8 mouse cellular contexts compared by ENCODE assay signal in the genomic region with DNA sequence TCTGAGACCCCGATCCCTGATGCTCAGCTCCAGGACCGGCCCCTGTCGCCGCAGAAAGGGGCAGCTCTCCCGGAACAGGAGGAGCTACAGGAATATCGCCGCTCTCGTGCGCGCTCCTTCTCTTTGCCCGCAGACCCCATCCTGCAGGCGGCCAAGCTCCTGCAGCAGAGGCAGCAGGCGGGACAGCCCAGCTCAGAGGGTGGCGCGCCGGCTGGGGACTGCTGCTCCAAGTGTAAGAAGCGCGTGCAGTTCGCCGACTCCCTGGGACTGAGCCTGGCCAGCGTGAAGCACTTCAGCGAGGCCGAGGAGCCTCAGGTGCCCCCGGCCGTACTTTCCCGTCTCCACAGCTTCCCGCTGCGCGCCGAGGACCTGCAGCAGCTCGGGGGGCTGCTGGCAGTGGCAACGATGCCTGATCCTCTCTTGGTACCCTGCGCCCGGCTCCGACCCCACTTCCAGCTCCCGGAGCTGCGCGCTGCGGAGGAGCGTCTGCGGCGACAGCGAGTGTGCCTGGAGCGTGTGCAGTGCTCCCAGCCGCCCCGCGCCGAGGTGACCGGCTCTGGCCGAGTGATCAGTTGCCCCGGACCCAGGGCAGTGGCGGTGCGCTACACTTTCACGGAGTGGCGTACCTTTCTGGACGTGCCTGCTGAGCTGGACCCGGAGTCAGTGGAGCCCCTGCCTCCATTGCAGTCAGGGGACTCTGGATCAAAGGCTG. TPM values are rescaled to one million over a fixed set of nuclear protein-coding genes. Genes with fewer than 3 reads are reported as not detected.
DNase-seq lines count a peak whose midpoint lies in the region; ATAC-seq and TF ChIP-seq lines count a peak whose summit lies in the region.

No protein-coding gene starts in this region.

- peaks cover 10% of the 10 kb centered on the region; the same call in 1 of the 2 replicates for H3K4me1 ChIP-seq in thymus, adult 2 months (replicated peaks; ENCODE audit: control insufficient read depth, insufficient read depth, low read length)
- H3K4me1 ChIP-seq in heart, embryonic 13.5 days = peaks cover 16% of the 10 kb centered on the region
- H3K4me1 ChIP-seq in limb, embryonic 13.5 days = peaks cover 12% of the 10 kb centered on the region; the same call in 1 of the 2 replicates

- intact Hi-C loops in left cerebral cortex, postnatal 36 days (cut with DNase I) = no loop called here

- peaks cover 9% of the 10 kb centered on the region for H3K27me3 ChIP-seq in thymus, adult 2 months (ENCODE audit: control insufficient read depth, insufficient read depth, low read length)
- H3K27me3 ChIP-seq in heart, embryonic 13.5 days (replicated peaks) = peaks cover 17% of the 10 kb centered on the region
- peaks cover 24% of the 10 kb centered on the region for H3K27me3 ChIP-seq in limb, embryonic 13.5 days

- no peaks in the 10 kb centered on the region for H3K9me3 ChIP-seq in heart, embryonic 13.5 days
- H3K9me3 ChIP-seq in limb, embryonic 13.5 days = no peaks in the 10 kb centered on the region

- TF ChIP-seq POLR2A in thymus, adult 2 months (IDR thresholded peaks at IDR 0.05; ENCODE audit: control insufficient read depth, extremely low read depth, insufficient read depth, low read length, poor library complexity) = no peak

- H3K36me3 ChIP-seq in thymus, adult 2 months (ENCODE audit: control insufficient read depth, insufficient read depth, low read length) = no peaks in the 10 kb centered on the region
- no peaks in the 10 kb centered on the region for H3K36me3 ChIP-seq in heart, embryonic 13.5 days
- H3K36me3 ChIP-seq in limb, embryonic 13.5 days = no peaks in the 10 kb centered on the region

- no peak for TF ChIP-seq CTCF in thymus, adult 2 months (IDR thresholded peaks at IDR 0.05; ENCODE audit: borderline replicate concordance, control insufficient read depth, extremely low read depth, insufficient read depth, low read length, poor library complexity)

- H3K9ac ChIP-seq in heart, embryonic 13.5 days = peak overlapping the region; percentile 85
- H3K9ac ChIP-seq in limb, embryonic 13.5 days = peak overlapping the region; percentile 77

- no peak for DNase-seq in cerebellum, postnatal 36 days
- peak; percentile 2 for DNase-seq in thymus, adult 2 months
- DNase-seq in thymus, postnatal 36 days = no peak
- DNase-seq in left cerebral cortex, postnatal 36 days (ENCODE audit: low spot score in 2 of 2) = no peak

- peak; percentile 49 for ATAC-seq in cerebellum, adult (ENCODE audit: insufficient number of reproducible peaks, low FRiP score, low TSS enrichment)
- ATAC-seq in heart, embryonic 13.5 days (ENCODE audit: extremely low read depth, insufficient number of reproducible peaks, low FRiP score, low TSS enrichment) = peak; percentile 40; the same call in 1 of the 2 replicates
- peak; percentile 59 for ATAC-seq in limb, embryonic 13.5 days (ENCODE audit: low FRiP score, low read depth)
- ATAC-seq in monocyte, adult 5-6 weeks (replicated peaks; ENCODE audit: insufficient number of reproducible peaks, low FRiP score, low TSS enrichment, poor library complexity, severe bottlenecking) = 0 out of 2 replicates have a peak, but pooled peaks have one; percentile 5

- peak overlapping the region; percentile 100 for H3K4me2 ChIP-seq in heart, embryonic 13.5 days
- peak overlapping the region; percentile 100 for H3K4me2 ChIP-seq in limb, embryonic 13.5 days (replicated peaks)

- WGBS in thymus, adult 2 months = 1% methylated on average over 57 of the region's 57 CpGs
- under 1% methylated on average over 57 of the region's 57 CpGs for WGBS in heart, embryonic 13.5 days
- under 1% methylated on average over 57 of the region's 57 CpGs for WGBS in limb, embryonic 13.5 days

- no peak overlapping the region for H3K27ac ChIP-seq in thymus, adult 2 months (ENCODE audit: control insufficient read depth, insufficient read depth, low read length)
- peak overlapping the region; percentile 65 for H3K27ac ChIP-seq in heart, embryonic 13.5 days (replicated peaks)
- no peak overlapping the region for H3K27ac ChIP-seq in limb, embryonic 13.5 days

- peak overlapping the region; percentile 29 for H3K4me3 ChIP-seq in thymus, adult 2 months (ENCODE audit: control insufficient read depth, insufficient read depth, low read length)
- H3K4me3 ChIP-seq in heart, embryonic 13.5 days = peak overlapping the region; percentile 65
- H3K4me3 ChIP-seq in limb, embryonic 13.5 days = peak overlapping the region; percentile 65

RNA-seq across cellular contexts. Expression of a gene that starts 10.2 kb away (rescaled TPM):
- 0.19 TPM in 1 of 2 replicates, not detected in the other for polyA plus RNA-seq in thymus, adult 2 months (2012; rRNA removed)
- 4.7 and 6.2 TPM in 2 replicates for polyA plus RNA-seq in heart, embryonic 13.5 days (2015; fragmentation: Nextera tagmentation; extraction: Ambion mirVana)
- polyA plus RNA-seq in limb, embryonic 13.5 days (2015; fragmentation: Nextera tagmentation; extraction: Ambion mirVana) = 3.3 and 3.7 TPM in 2 replicates
- not detected in 3 replicates for total RNA-seq in monocyte, adult 5-6 weeks (2017)
- total RNA-seq in left cerebral cortex, postnatal 36 days (2021) = 10 to 100 TPM; 16.5 to 17.1 TPM

Comparison
In these comparisons a context has a peak if more than half of its experiments do, and no peak if none do; other contexts are left out.
1. ATAC-seq: peak in every context shown above with its lines; median percentile 59 in limb, embryonic 13.5 days; 49 in cerebellum, adult; 40 in heart, embryonic 13.5 days; 5 in monocyte, adult 5-6 weeks.